Mouse (Mus musculus) lung, adult 2 months (tissue): ENCODE measurements at regions not wholly inside any gene's neighbourhood (a gene's known extent, or its start where the extent isn't known, plus 50 kb on each side); places are given as distances from the start of the nearest gene placed in this dataset.

ENCODE experiments used
- CTCF ChIP-seq: fragments of 200-500 bp; IDR thresholded peaks from 2 replicates; pipeline ENCODE4 v1.5.1; 2011; ENCODE audit warnings: mild to moderate bottlenecking, low read length, control low read depth; ENCODE audit not compliant: insufficient read depth
- POLR2A ChIP-seq: fragments of 200-500 bp; IDR thresholded peaks from 2 replicates; pipeline ENCODE4 v1.6.1; 2011; ENCODE audit warnings: low read depth, mild to moderate bottlenecking, control low read depth, low read length, borderline replicate concordance; ENCODE audit errors: extremely low read depth

DNA sequence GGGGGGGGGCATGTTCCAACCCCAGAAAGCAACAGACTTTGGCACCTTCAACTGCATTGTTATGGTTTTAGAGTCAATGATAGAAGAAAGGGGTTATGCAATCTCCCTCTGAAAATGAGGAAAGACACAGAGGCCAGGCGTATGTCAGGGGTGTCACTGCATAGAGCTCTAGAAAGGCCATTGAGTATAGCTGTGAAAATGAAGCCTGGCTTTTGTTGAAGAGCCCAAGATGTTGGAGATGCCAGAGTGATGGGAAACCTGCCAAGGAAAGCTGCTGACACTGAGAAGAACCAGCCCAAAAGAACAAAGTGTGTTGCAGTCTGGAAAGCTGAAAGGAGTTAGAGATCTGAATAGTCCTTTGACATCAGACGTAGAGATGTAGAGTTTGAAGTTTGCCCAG, 1022.2 kb upstream of the Slit2 start:
- TF ChIP-seq CTCF, result no peak
- no peak for TF ChIP-seq POLR2A
